ENCODE assay signal across 21 mouse cellular contexts in the genomic region with DNA sequence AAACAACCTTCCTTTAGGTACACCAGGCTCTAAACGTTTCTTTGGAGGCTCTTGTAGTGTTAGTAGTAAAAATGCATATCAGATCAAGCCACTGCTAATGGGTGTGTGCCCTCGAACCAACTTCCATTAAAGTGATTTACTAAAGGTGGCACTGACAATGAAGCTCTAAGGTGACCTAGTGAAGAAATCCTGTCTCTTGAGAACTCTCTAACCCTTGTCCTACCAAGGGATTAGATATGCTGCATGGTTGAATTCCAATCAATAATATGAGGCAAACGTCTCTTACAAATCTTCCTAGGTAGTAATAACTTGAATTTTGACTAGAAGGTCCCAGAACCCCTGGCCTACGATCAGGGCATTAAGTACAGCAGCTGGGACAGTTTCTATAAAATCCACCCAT.
DNase-seq lines count a peak whose midpoint lies in the region; ATAC-seq lines count a peak whose summit lies in the region.
"Had no signal": no experiment of that assay in that cellular context is flagged by ENCODE, and none has a peak within 500 bp of the region (broad histone marks: within the 10 kb centered on the region; RNA-seq: fewer than 3 reads in every experiment).

No protein-coding gene starts in this region.

- H3K4me3 ChIP-seq in limb, embryonic 10.5 days = no peak overlapping the region
- no peak overlapping the region for H3K4me3 ChIP-seq in limb, embryonic 12.5 days (replicated peaks)
- H3K4me3 ChIP-seq: embryonic facial prominence, embryonic 10.5 days; embryonic facial prominence, embryonic 12.5 days; forebrain, embryonic 10.5 days; forebrain, embryonic 12.5 days had no signal

- no peak overlapping the region for H3K9ac ChIP-seq in limb, embryonic 12.5 days (replicated peaks)
- H3K9ac ChIP-seq: embryonic facial prominence, embryonic 12.5 days; forebrain, embryonic 12.5 days had no signal

- no peaks in the 10 kb centered on the region for H3K27me3 ChIP-seq in limb, embryonic 10.5 days (ENCODE audit: low read depth, poor library complexity, severe bottlenecking)
- H3K27me3 ChIP-seq in limb, embryonic 12.5 days = no peaks in the 10 kb centered on the region
- H3K27me3 ChIP-seq: CH12.LX; embryonic facial prominence, embryonic 12.5 days; forebrain, embryonic 12.5 days; Patski had no signal

- peaks cover 29% of the 10 kb centered on the region for H3K4me1 ChIP-seq in limb, embryonic 10.5 days
- H3K4me1 ChIP-seq in limb, embryonic 12.5 days (replicated peaks) = peaks cover 11% of the 10 kb centered on the region; the same call in 1 of the 2 replicates
- H3K4me1 ChIP-seq: embryonic facial prominence, embryonic 12.5 days; forebrain, embryonic 12.5 days had no signal

- DNase-seq in fat pad, adult 2 months (ENCODE audit: extremely low read depth, low read depth, low spot score) = peak; percentile 83
- no peak for DNase-seq in limb, embryonic 10.5 days (ENCODE audit: low spot score)
- no peak for DNase-seq in adrenal gland, postnatal 25 days
- DNase-seq in spleen, postnatal 10 days (ENCODE audit: low spot score in 2 of 2) = no peak
- DNase-seq: adrenal gland, adult 8-10 months; cerebellum, adult 11-12 months; cerebellum, adult 2 months; cerebellum, adult 9-10 months; cerebellum, postnatal 25 days had no signal

- no peaks in the 10 kb centered on the region for H3K9me3 ChIP-seq in limb, embryonic 10.5 days (replicated peaks)
- H3K9me3 ChIP-seq in limb, embryonic 12.5 days = no peaks in the 10 kb centered on the region
- H3K9me3 ChIP-seq: embryonic facial prominence, embryonic 10.5 days; embryonic facial prominence, embryonic 12.5 days; forebrain, embryonic 10.5 days; forebrain, embryonic 12.5 days had no signal

- H3K4me2 ChIP-seq in limb, embryonic 12.5 days = no peak overlapping the region
- H3K4me2 ChIP-seq: embryonic facial prominence, embryonic 12.5 days; forebrain, embryonic 12.5 days had no signal

- ATAC-seq in limb, embryonic 12.5 days (ENCODE audit: insufficient number of reproducible peaks, insufficient read depth, low FRiP score, low TSS enrichment, low read depth) = no peak
- ATAC-seq in CD4-positive, CD25-positive, alpha-beta regulatory T cell, adult 4 months = no peak
- ATAC-seq: activated CD4-positive, CD25-positive, alpha-beta regulatory T cell, adult 4 months; forebrain, embryonic 14.5 days; forebrain, embryonic 16.5 days; Patski had no signal

- H3K36me3 ChIP-seq in limb, embryonic 10.5 days = no peaks in the 10 kb centered on the region
- no peaks in the 10 kb centered on the region for H3K36me3 ChIP-seq in limb, embryonic 12.5 days
- H3K36me3 ChIP-seq: embryonic facial prominence, embryonic 10.5 days; embryonic facial prominence, embryonic 12.5 days; forebrain, embryonic 10.5 days; forebrain, embryonic 12.5 days; G1E had no signal

- WGBS in limb, embryonic 10.5 days = 41% methylated on average over 4 of the region's 4 CpGs
- WGBS in limb, embryonic 12.5 days = 24% methylated on average over 4 of the region's 4 CpGs

- peak overlapping the region; percentile 59 for H3K27ac ChIP-seq in limb, embryonic 10.5 days
- 0 out of 2 replicates have a peak overlapping the region, but pooled peaks have one; percentile 25 for H3K27ac ChIP-seq in limb, embryonic 12.5 days
- H3K27ac ChIP-seq: embryonic facial prominence, embryonic 10.5 days; embryonic facial prominence, embryonic 12.5 days; forebrain, embryonic 10.5 days; forebrain, embryonic 12.5 days had no signal
